Mouse (Mus musculus): ENCODE measurements around the gene Nup155. TPM values are rescaled to one million over a fixed set of nuclear protein-coding genes. Genes with fewer than 3 reads are reported as not detected.

Nup155 gene
- polyA plus RNA-seq, 1 experiment from 2014 or later = 19.7 TPM

DNA sequence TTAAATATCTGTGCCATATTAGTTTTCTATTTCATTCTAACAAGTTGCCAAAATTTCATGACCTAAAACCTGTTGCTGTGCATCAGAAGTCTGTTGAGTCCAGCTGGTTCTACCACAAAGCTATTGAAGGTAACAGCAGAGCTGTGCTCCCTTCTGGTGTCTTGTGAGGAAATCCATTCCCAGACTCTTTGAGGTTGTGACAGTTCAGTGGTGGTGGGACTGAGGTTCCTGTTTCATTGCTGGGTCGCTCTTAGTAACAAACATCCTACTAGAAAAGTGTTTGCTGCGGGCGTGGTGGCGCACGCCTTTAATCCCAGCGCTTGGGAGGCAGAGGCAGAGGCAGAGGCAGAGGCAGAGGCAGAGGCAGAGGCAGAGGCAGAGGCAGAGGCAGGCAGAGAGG is 99.3 kb downstream of the Nup155 start:
- Histone ChIP-seq H3K4me2 (no peak overlapping the region), H3K9me3 (replicated peaks) (no peaks in the 10 kb centered on the region), H3K27ac (no peak overlapping the region), H3K9ac (no peak overlapping the region), H3K4me1 (no peaks in the 10 kb centered on the region), H3K4me3 (replicated peaks) (no peak overlapping the region), H3K36me3 (peaks cover 66% of the 10 kb centered on the region), H3K27me3 (no peaks in the 10 kb centered on the region)
- 91% methylated on average over 6 of the region's 6 CpGs for WGBS
- ATAC-seq (replicated peaks; ENCODE audit: low FRiP score) = no peak

Other genes with a start within 250 kb of the Nup155 start
- gene Wdr70, start 10.1 kb upstream of the Nup155 start, polyA plus RNA-seq (2015; fragmentation: Nextera tagmentation; extraction: Ambion mirVana) = 58.7 and 59.4 TPM in 2 replicates
- 8.9 and 9.3 TPM in 2 replicates for gene Cplane1, start 59.8 kb downstream of the Nup155 start, polyA plus RNA-seq (2015; fragmentation: Nextera tagmentation; extraction: Ambion mirVana)

All from kidney, embryonic 15.5 days (tissue).